Mouse (Mus musculus): ENCODE results near the gene Polr3f. TPM values are rescaled to one million over a fixed set of nuclear protein-coding genes. Genes with fewer than 3 reads are reported as not detected.

Polr3f gene
- polyA plus RNA-seq (2021; fragmentation: Nextera tagmentation) = 3.5 and 4.4 TPM in 2 replicates
- long read RNA-seq, experiment 1, full-length matches to known transcripts = 7 of 14 reads
- long read RNA-seq, experiment 1, partial matches to known transcripts = 0 of 14 reads
- long read RNA-seq, experiment 1, other reads (novel, unspliced or antisense) = 7 of 14 reads
- long read RNA-seq, experiment 2, full-length matches to known transcripts = 41 of 50 reads
- long read RNA-seq, experiment 2, partial matches to known transcripts = 1 of 50 reads
- long read RNA-seq, experiment 2, other reads (novel, unspliced or antisense) = 8 of 50 reads

DNA sequence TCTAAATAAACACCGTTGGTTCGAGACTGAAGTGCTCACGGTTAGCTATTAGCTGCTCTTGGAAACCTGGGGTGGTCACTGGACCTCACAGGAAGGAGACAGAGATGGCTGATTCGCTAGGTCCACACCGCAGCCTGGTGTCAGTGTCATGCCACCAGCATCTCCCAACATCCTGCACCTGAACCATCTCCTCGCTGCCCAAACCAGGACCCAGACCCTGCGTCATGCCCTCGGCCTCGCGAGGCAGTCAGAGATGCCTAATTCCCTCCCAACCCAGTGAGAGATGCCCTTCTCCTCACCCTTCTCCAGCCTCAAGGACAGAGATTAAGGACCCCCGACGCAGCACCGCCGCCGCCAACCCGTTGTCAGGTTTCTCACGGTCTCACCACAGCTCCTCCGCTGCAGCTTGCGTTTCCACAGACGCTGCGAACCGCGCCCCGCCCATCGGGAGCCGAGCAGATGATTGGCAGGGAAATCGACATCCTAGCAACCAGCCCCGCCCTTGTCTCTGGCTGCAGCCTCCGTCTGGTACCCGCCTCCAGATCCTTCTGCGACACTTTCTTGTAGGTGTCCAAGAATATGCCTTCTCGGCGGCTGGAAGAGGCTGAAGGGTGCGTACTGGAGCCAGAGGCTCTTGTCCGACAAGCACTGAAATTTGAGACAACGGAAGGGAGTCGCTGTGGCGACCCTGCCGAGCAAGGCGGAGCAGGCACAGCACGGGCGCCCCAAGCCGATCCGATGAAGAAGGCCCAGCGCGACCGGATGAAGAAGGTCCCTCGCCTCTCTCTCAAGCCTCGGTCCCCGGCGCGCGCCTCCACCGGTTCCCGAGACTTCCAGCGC is at the start of gene Polr3f, which contains the start of gene Dzank1:
Polr3f (plus strand) TSS at position 738 of the 840 bp plus-strand sequence.
Dzank1 (minus strand) TSS at position 434 of the 840 bp plus-strand sequence.

DNA sequence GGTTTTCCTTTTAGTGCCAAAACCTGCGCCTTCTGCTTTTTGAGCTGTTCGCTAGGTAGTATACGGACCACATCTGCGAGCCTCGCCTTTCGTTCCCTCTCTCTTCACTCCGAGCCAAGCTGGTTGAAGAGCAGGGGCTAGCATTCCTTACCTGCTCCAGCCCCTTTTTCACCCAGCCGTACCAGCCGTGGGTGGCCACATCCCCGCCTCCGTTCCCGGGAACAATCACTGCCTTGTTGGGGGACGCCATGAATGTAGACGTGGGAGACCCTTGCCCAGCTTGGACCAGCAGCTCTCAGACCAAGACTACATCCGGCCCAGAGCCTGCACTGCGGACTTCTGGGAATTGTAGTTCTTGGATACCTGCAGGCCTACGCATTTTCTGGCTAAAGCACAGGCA is 23.0 kb downstream of the Polr3f start, which contains the start of gene Rbbp9:
Rbbp9 (minus strand) TSS at position 341 of the 400 bp plus-strand sequence.

DNA sequence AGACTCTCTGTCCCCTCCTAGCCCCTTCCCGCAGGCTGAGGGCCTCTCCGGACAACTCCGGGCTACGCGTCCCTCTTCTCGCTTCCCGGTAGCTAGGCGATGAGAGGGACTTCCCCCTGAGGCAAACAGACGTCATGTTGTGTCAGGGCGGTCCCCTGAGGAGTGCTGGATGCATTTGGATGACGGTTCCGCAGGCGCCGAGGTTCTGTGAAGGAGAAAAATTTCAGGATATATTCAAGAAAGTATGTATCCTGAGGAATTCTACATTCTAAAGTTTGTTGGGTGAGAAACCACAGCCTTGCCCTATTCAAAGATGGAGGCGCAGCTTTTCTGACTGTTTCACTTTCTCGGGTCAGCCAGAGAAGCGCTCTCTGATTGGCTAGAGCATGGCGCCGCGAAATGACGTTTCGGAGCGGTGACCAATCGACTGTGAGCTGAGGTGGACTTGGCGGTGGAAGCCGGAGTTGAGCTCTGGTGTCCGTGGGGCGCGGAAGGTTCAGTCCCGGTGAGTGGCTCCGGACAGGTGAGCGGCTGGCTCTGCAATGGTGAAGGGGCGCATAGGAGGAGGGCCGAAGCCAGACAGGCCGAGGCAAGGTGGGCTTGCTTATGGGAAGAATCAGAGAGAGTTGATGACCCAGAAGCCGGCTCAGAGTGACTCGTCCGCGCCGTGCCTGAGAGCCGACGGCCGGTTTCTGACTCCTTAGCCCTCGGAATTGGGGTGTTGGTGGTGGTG is 28.5 kb downstream of the Polr3f start, which contains the start of gene Sec23b:
Sec23b (plus strand) TSS at position 410 of the 733 bp plus-strand sequence.

Other genes starting within 250 kb of the Polr3f start
- gene Ovol2, start 195.6 kb upstream of the Polr3f start, polyA plus RNA-seq (2021; fragmentation: Nextera tagmentation) = 3.1 and 3.2 TPM in 2 replicates
- 8.7 and 10.6 TPM in 2 replicates for gene Kat14, start 158.7 kb upstream of the Polr3f start, polyA plus RNA-seq (2021; fragmentation: Nextera tagmentation)
- gene Pet117, start 158.7 kb upstream of the Polr3f start, polyA plus RNA-seq (2021; fragmentation: Nextera tagmentation) = 3.4 and 3.8 TPM in 2 replicates
- gene Dzank1, start 304 bp upstream of the Polr3f start, polyA plus RNA-seq (2021; fragmentation: Nextera tagmentation) = 44.7 and 62.4 TPM in 2 replicates
- 38.7 and 39.0 TPM in 2 replicates for gene Rbbp9, start 23.2 kb downstream of the Polr3f start, polyA plus RNA-seq (2021; fragmentation: Nextera tagmentation)
- gene Sec23b, start 28.5 kb downstream of the Polr3f start, polyA plus RNA-seq (2021; fragmentation: Nextera tagmentation) = 52.0 and 55.4 TPM in 2 replicates
- gene Smim26, start 66.3 kb downstream of the Polr3f start, polyA plus RNA-seq (2021; fragmentation: Nextera tagmentation) = 141 and 145 TPM in 2 replicates
- gene Dtd1, start 72.2 kb downstream of the Polr3f start, polyA plus RNA-seq (2021; fragmentation: Nextera tagmentation) = 154 and 161 TPM in 2 replicates